Mouse (Mus musculus): ENCODE measurements around the gene Hadhb.

GRCm38 (mm10) chr5:30152007-30152406, 3.0 kb upstream of the Hadhb start:
- TF ChIP-seq EP300 (IDR thresholded peaks at IDR 0.05; ENCODE audit: low read length), result no peak
- no peak for TF ChIP-seq POLR2AphosphoS2 (IDR thresholded peaks at IDR 0.05; ENCODE audit: low read depth, low read length)
- TF ChIP-seq NRF1 (IDR thresholded peaks at IDR 0.05; ENCODE audit: low read depth, low read length), result no peak
- no peak for TF ChIP-seq MYC (IDR thresholded peaks at IDR 0.05; ENCODE audit: low read depth, low read length)
- no peak for TF ChIP-seq CTCF (conservative IDR thresholded peaks at IDR 0.05 in 1 of 2, IDR thresholded peaks at IDR 0.05 in 1 of 2; ENCODE audit: low read depth in 2 of 2, low read length in 2 of 2)
- no peak for TF ChIP-seq MAZ (IDR thresholded peaks at IDR 0.05; ENCODE audit: low read depth, low read length)
- no peak for TF ChIP-seq CHD2 (IDR thresholded peaks at IDR 0.05; ENCODE audit: low read length)
